Mouse (Mus musculus) megakaryocyte, adult 5-6 weeks (primary cell): Measurements from ENCODE around the gene Hdhd3. TPM values are rescaled to one million over a fixed set of nuclear protein-coding genes. Genes with fewer than 3 reads are reported as not detected.
"Not testable (repeated sequence)": the region's sequence is repeated elsewhere in the genome, so short reads cannot be mapped to it uniquely, and the experiment has no call there.

Source experiments
- ATAC-seq: 2 replicates; pipeline ENCODE4 v1.8.0; 2016; ENCODE audit warnings: mild to moderate bottlenecking, inconsistent platforms; ENCODE audit not compliant: poor library complexity, severe bottlenecking
- total RNA-seq, 2 experiments: library from RNA; stranded (forward) in 1 of 2; stranded (reverse) in 1 of 2; fragments of 153-499, 151-499 nt in 1 of 2; fragments of 221-1000, 200-1000 nt in 1 of 2; gene quantifications; 2 replicates each; pipeline versions ENCODE4 v1.2.3 to v1.2.4; 2015 to 2017

Hdhd3 gene
- total RNA-seq, 2 experiments from 2014 or later: not detected

- not testable (repeated sequence) for ATAC-seq
Observed at GRCm38 (mm10) chr4:62479593-62479936, 23.7 kb downstream of the Hdhd3 start.

- no peak for ATAC-seq
Observed at GRCm38 (mm10) chr4:62477542-62478244, 25.6 kb downstream of the Hdhd3 start.

- no peak for ATAC-seq
Observed at GRCm38 (mm10) chr4:62475793-62476192, 27.5 kb downstream of the Hdhd3 start.

GRCm38 (mm10) chr4:62475131-62475530, 28.1 kb downstream of the Hdhd3 start:
- no peak for ATAC-seq

GRCm38 (mm10) chr4:62472071-62472470, 31.2 kb downstream of the Hdhd3 start:
- ATAC-seq: no peak

- peak; percentile 100 for ATAC-seq
Observed at GRCm38 (mm10) chr4:62470598-62471051, 32.6 kb downstream of the Hdhd3 start, which contains the start of gene Wdr31. TSS of gene Wdr31 (minus strand) at chr4:62470896.

GRCm38 (mm10) chr4:62468158-62468557, 35.1 kb downstream of the Hdhd3 start:
- no peak for ATAC-seq

GRCm38 (mm10) chr4:62463124-62463523, 40.1 kb downstream of the Hdhd3 start:
- ATAC-seq: no peak

GRCm38 (mm10) chr4:62460348-62460747, 42.9 kb downstream of the Hdhd3 start:
- no peak for ATAC-seq

GRCm38 (mm10) chr4:62459081-62459480, 44.2 kb downstream of the Hdhd3 start:
- no peak for ATAC-seq

- ATAC-seq: peak; percentile 49
Observed at GRCm38 (mm10) chr4:62454995-62455394, 48.3 kb downstream of the Hdhd3 start.

Other genes starting within 250 kb of the Hdhd3 start
- 61.5 and 74.8 TPM in 2 replicates for gene Slc31a2, start 240.9 kb downstream of the Hdhd3 start, total RNA-seq (2015)
- 49.5 and 54.3 TPM in 2 replicates for gene Slc31a2, start 240.9 kb downstream of the Hdhd3 start, total RNA-seq (2017)
- gene Fkbp15, start 142.9 kb downstream of the Hdhd3 start, total RNA-seq (2015): 46.8 and 47.6 TPM in 2 replicates
- 110 and 118 TPM in 2 replicates for gene Fkbp15, start 142.9 kb downstream of the Hdhd3 start, total RNA-seq (2017)
- 23.2 and 26.1 TPM in 2 replicates for gene Slc31a1, start 142.7 kb downstream of the Hdhd3 start, total RNA-seq (2015)
- 20.7 and 25.3 TPM in 2 replicates for gene Slc31a1, start 142.7 kb downstream of the Hdhd3 start, total RNA-seq (2017)
- 98.2 and 100 TPM in 2 replicates for gene Cdc26, start 94.8 kb downstream of the Hdhd3 start, total RNA-seq (2015)
- 71.7 and 85.0 TPM in 2 replicates for gene Cdc26, start 94.8 kb downstream of the Hdhd3 start, total RNA-seq (2017)
- gene Prpf4, start 94.7 kb downstream of the Hdhd3 start, total RNA-seq (2015): 9.3 and 11.2 TPM in 2 replicates
- 9.2 and 11.2 TPM in 2 replicates for gene Prpf4, start 94.7 kb downstream of the Hdhd3 start, total RNA-seq (2017)
- gene Rnf183, start 68.2 kb downstream of the Hdhd3 start, total RNA-seq (2015): not detected in 2 replicates
- gene Rnf183, start 68.2 kb downstream of the Hdhd3 start, total RNA-seq (2017): not detected in 2 replicates
- gene Wdr31, start 32.6 kb downstream of the Hdhd3 start, total RNA-seq (2015): not detected in 2 replicates
- gene Wdr31, start 32.6 kb downstream of the Hdhd3 start, total RNA-seq (2017): not detected in 2 replicates
- gene Bspry, start 23.4 kb downstream of the Hdhd3 start, total RNA-seq (2015): 0.57 TPM in 1 of 2 replicates, not detected in the other
- gene Bspry, start 23.4 kb downstream of the Hdhd3 start, total RNA-seq (2017): 0.08 and 0.18 TPM in 2 replicates
- 12.5 and 16.9 TPM in 2 replicates for gene Alad, start 16.5 kb upstream of the Hdhd3 start, total RNA-seq (2015)
- gene Alad, start 16.5 kb upstream of the Hdhd3 start, total RNA-seq (2017): 5.1 and 9.2 TPM in 2 replicates
- gene Pole3, start 21.6 kb upstream of the Hdhd3 start, total RNA-seq (2015): 22.8 and 22.9 TPM in 2 replicates
- 28.6 and 38.4 TPM in 2 replicates for gene Pole3, start 21.6 kb upstream of the Hdhd3 start, total RNA-seq (2017)
- gene 4933430I17Rik, start 21.9 kb upstream of the Hdhd3 start, total RNA-seq (2015): 0.31 TPM in 1 of 2 replicates, not detected in the other
- 0.26 TPM in 1 of 2 replicates, not detected in the other for gene 4933430I17Rik, start 21.9 kb upstream of the Hdhd3 start, total RNA-seq (2017)
- 45.0 and 51.3 TPM in 2 replicates for gene Rgs3, start 56.4 kb upstream of the Hdhd3 start, total RNA-seq (2015)
- gene Rgs3, start 56.4 kb upstream of the Hdhd3 start, total RNA-seq (2017): 46.1 and 69.8 TPM in 2 replicates